Mouse (Mus musculus) hindbrain, embryonic 10.5 days (tissue): ENCODE results near the gene Disc1. TPM values are rescaled to one million over a fixed set of nuclear protein-coding genes. Genes with fewer than 3 reads are reported as not detected.

Experiments used
- DNase-seq: peaks from one replicate; pipeline ENCODE4 v3.0.0-alpha.2; 2017; ENCODE audit warnings: low spot score
- H3K27ac ChIP-seq: fragments of 300-500 bp; sonication (generic); 2 replicates; pipeline ENCODE4 v1.5.1; 2016; ENCODE audit warnings: mild to moderate bottlenecking, moderate library complexity
- H3K27me3 ChIP-seq: fragments of 300-500 bp; sonication (generic); 2 replicates; pipeline ENCODE4 v1.6.1; 2016; ENCODE audit warnings: mild to moderate bottlenecking; ENCODE audit not compliant: poor library complexity, insufficient read depth, severe bottlenecking
- H3K36me3 ChIP-seq: fragments of 300-500 bp; sonication (generic); 2 replicates; pipeline ENCODE4 v1.6.1; 2016; ENCODE audit warnings: mild to moderate bottlenecking, moderate library complexity
- H3K4me1 ChIP-seq: fragments of 300-500 bp; sonication (generic); replicated peaks from 2 replicates; pipeline ENCODE4 v1.6.1; 2016; ENCODE audit warnings: mild to moderate bottlenecking
- H3K4me3 ChIP-seq: fragments of 300-500 bp; sonication (generic); 2 replicates; pipeline ENCODE4 v1.5.1; 2016; ENCODE audit warnings: mild to moderate bottlenecking, moderate library complexity
- H3K9me3 ChIP-seq: fragments of 300-500 bp; sonication (generic); 2 replicates; pipeline ENCODE4 v1.6.1; 2016; ENCODE audit warnings: mild to moderate bottlenecking, moderate library complexity
- WGBS: fragments of 180-500 bp; shearing (Covaris S2); methylation state at CpG from one replicate; pipeline ENCODE4 v1.1.7; 2016; 5-methylcytosine and 5-hydroxymethylcytosine counted together
- polyA plus RNA-seq: library from polyadenylated mRNA; unstranded; fragments of >200 nt; fragmentation: Nextera tagmentation; extraction: Ambion mirVana; gene quantifications from 2 replicates; pipeline ENCODE4 v1.2.1, GENCODE M21; 2016

Disc1 gene
- polyA plus RNA-seq, 1 experiment from 2014 or later: 2.1 TPM

GRCm38 (mm10) chr8:125247349-125247748, 193.4 kb downstream of the Disc1 start:
- Histone ChIP-seq H3K9me3 (no peaks in the 10 kb centered on the region), H3K4me1 (peaks cover 20% of the 10 kb centered on the region), H3K27me3 (peaks cover 8% of the 10 kb centered on the region; the same call in 1 of the 2 replicates), H3K4me3 (no peak overlapping the region), H3K27ac (no peak overlapping the region), H3K36me3 (no peaks in the 10 kb centered on the region; the same call in 1 of the 2 replicates)
- no peak for DNase-seq
- 3% methylated on average over 1 of the region's 1 CpGs for WGBS

- no peaks in the 10 kb centered on the region for H3K36me3 ChIP-seq
- 96% methylated on average over 4 of the region's 4 CpGs for WGBS
- H3K4me1 ChIP-seq: peaks cover 25% of the 10 kb centered on the region
- no peak for DNase-seq
- H3K4me3 ChIP-seq: no peak overlapping the region
- H3K27me3 ChIP-seq: no peaks in the 10 kb centered on the region
- no peaks in the 10 kb centered on the region for H3K9me3 ChIP-seq
- no peak overlapping the region for H3K27ac ChIP-seq
Measured at GRCm38 (mm10) chr8:125252946-125253345, 199.0 kb downstream of the Disc1 start.

- no peak for DNase-seq
- 29% methylated on average over 10 of the region's 10 CpGs for WGBS
- Histone ChIP-seq H3K27me3 (no peaks in the 10 kb centered on the region), H3K4me3 (peak overlapping the region; percentile 57), H3K36me3 (no peaks in the 10 kb centered on the region), H3K27ac (peak overlapping the region; percentile 92), H3K4me1 (peaks cover 27% of the 10 kb centered on the region), H3K9me3 (no peaks in the 10 kb centered on the region)
Measured at GRCm38 (mm10) chr8:125253505-125254180, 199.6 kb downstream of the Disc1 start.

- H3K4me1 ChIP-seq: peaks cover 31% of the 10 kb centered on the region
- H3K4me3 ChIP-seq: peak overlapping the region; percentile 57
- WGBS: 11% methylated on average over 23 of the region's 23 CpGs
- H3K27ac ChIP-seq: peak overlapping the region; percentile 92
- H3K36me3 ChIP-seq: no peaks in the 10 kb centered on the region
- no peaks in the 10 kb centered on the region for H3K9me3 ChIP-seq
- peak; percentile 89 for DNase-seq
- H3K27me3 ChIP-seq: no peaks in the 10 kb centered on the region
Measured at GRCm38 (mm10) chr8:125254188-125255005, 200.4 kb downstream of the Disc1 start.

GRCm38 (mm10) chr8:125255006-125255685, 201.2 kb downstream of the Disc1 start:
- peak overlapping the region; percentile 92 for H3K27ac ChIP-seq
- H3K9me3 ChIP-seq: no peaks in the 10 kb centered on the region
- WGBS: 55% methylated on average over 11 of the region's 11 CpGs
- peaks cover 38% of the 10 kb centered on the region for H3K4me1 ChIP-seq
- DNase-seq: peak; percentile 41
- H3K36me3 ChIP-seq: no peaks in the 10 kb centered on the region
- no peaks in the 10 kb centered on the region for H3K27me3 ChIP-seq
- peak overlapping the region; percentile 57 for H3K4me3 ChIP-seq

- H3K4me1 ChIP-seq: peaks cover 46% of the 10 kb centered on the region
- DNase-seq: no peak
- no peaks in the 10 kb centered on the region for H3K36me3 ChIP-seq
- no peak overlapping the region for H3K4me3 ChIP-seq
- no peak overlapping the region for H3K27ac ChIP-seq
- no peaks in the 10 kb centered on the region for H3K9me3 ChIP-seq
- H3K27me3 ChIP-seq: no peaks in the 10 kb centered on the region
- WGBS: 63% methylated on average over 2 of the region's 2 CpGs
Measured at GRCm38 (mm10) chr8:125257660-125258059, 203.7 kb downstream of the Disc1 start.

- Histone ChIP-seq H3K4me3 (no peak overlapping the region), H3K36me3 (no peaks in the 10 kb centered on the region), H3K4me1 (peaks cover 38% of the 10 kb centered on the region), H3K27me3 (no peaks in the 10 kb centered on the region), H3K27ac (no peak overlapping the region), H3K9me3 (no peaks in the 10 kb centered on the region)
- no peak for DNase-seq
- 89% methylated on average over 8 of the region's 8 CpGs for WGBS
Measured at GRCm38 (mm10) chr8:125258806-125259500, 205.0 kb downstream of the Disc1 start.

GRCm38 (mm10) chr8:125268181-125268705, 214.2 kb downstream of the Disc1 start:
- H3K36me3 ChIP-seq: no peaks in the 10 kb centered on the region
- no peak overlapping the region for H3K4me3 ChIP-seq
- no peak for DNase-seq
- peaks cover 7% of the 10 kb centered on the region; the same call in 1 of the 2 replicates for H3K27me3 ChIP-seq
- peaks cover 18% of the 10 kb centered on the region; the same call in 1 of the 2 replicates for H3K4me1 ChIP-seq
- no peaks in the 10 kb centered on the region for H3K9me3 ChIP-seq
- H3K27ac ChIP-seq: no peak overlapping the region
- WGBS: 87% methylated on average over 6 of the region's 6 CpGs

GRCm38 (mm10) chr8:125270292-125270691, 216.3 kb downstream of the Disc1 start:
- no peak overlapping the region for H3K27ac ChIP-seq
- H3K27me3 ChIP-seq: peaks cover 7% of the 10 kb centered on the region; the same call in 1 of the 2 replicates
- no peaks in the 10 kb centered on the region for H3K36me3 ChIP-seq
- no peak overlapping the region for H3K4me3 ChIP-seq
- H3K4me1 ChIP-seq: peaks cover 10% of the 10 kb centered on the region; the same call in 1 of the 2 replicates
- 0 out of 2 replicates have a peak, but pooled peaks cover 2% of the 10 kb centered on the region for H3K9me3 ChIP-seq
- 84% methylated on average over 7 of the region's 7 CpGs for WGBS
- DNase-seq: no peak

GRCm38 (mm10) chr8:125271357-125271756, 217.4 kb downstream of the Disc1 start:
- Histone ChIP-seq H3K27ac (no peak overlapping the region), H3K27me3 (peaks cover 7% of the 10 kb centered on the region; the same call in 1 of the 2 replicates), H3K4me1 (peaks cover 7% of the 10 kb centered on the region; the same call in 1 of the 2 replicates), H3K36me3 (no peaks in the 10 kb centered on the region), H3K4me3 (no peak overlapping the region), H3K9me3 (0 out of 2 replicates have a peak, but pooled peaks cover 2% of the 10 kb centered on the region)
- DNase-seq: no peak
- 73% methylated on average over 5 of the region's 5 CpGs for WGBS

GRCm38 (mm10) chr8:125272089-125272866, 218.3 kb downstream of the Disc1 start:
- DNase-seq: no peak
- Histone ChIP-seq H3K4me1 (peaks cover 16% of the 10 kb centered on the region), H3K27me3 (peaks cover 7% of the 10 kb centered on the region; the same call in 1 of the 2 replicates), H3K9me3 (0 out of 2 replicates have a peak, but pooled peaks cover 2% of the 10 kb centered on the region), H3K27ac (no peak overlapping the region), H3K4me3 (no peak overlapping the region), H3K36me3 (no peaks in the 10 kb centered on the region)
- WGBS: 77% methylated on average over 13 of the region's 13 CpGs
